Mouse (Mus musculus) E14TG2a.4 (cell line): ENCODE measurements around the gene Slc22a17.

ENCODE experiments used
- H3K27me3 ChIP-seq: 2 replicates; pipeline ENCODE4 v1.6.1; 2014; ENCODE audit warnings: low read length, control low read depth; ENCODE audit not compliant: insufficient read depth
- H3K36me3 ChIP-seq: 2 replicates; pipeline ENCODE4 v1.6.1; 2014; ENCODE audit warnings: low read length, control low read depth; ENCODE audit not compliant: insufficient read depth
- H3K4me1 ChIP-seq: replicated peaks from 2 replicates; pipeline ENCODE4 v1.6.1; 2014; ENCODE audit warnings: low read depth, low read length, control low read depth
- H3K4me3 ChIP-seq: replicated peaks from 2 replicates; pipeline ENCODE4 v1.5.1; 2014; ENCODE audit warnings: mild to moderate bottlenecking, low read length
- H3K9me3 ChIP-seq: 2 replicates; pipeline ENCODE4 v1.6.1; 2014; ENCODE audit warnings: low read length, control low read depth
- CTCF ChIP-seq: conservative IDR thresholded peaks from 2 replicates; pipeline ENCODE4 v1.5.1; 2014; ENCODE audit warnings: low read length
- NANOG ChIP-seq: IDR thresholded peaks from 2 replicates; pipeline ENCODE4 v1.6.1; 2014; ENCODE audit warnings: borderline replicate concordance, low read length, mixed read lengths
- POU5F1 ChIP-seq: IDR thresholded peaks from 2 replicates; pipeline ENCODE4 v1.6.1; 2014; ENCODE audit warnings: low read length, borderline replicate concordance

Slc22a17 gene

DNA sequence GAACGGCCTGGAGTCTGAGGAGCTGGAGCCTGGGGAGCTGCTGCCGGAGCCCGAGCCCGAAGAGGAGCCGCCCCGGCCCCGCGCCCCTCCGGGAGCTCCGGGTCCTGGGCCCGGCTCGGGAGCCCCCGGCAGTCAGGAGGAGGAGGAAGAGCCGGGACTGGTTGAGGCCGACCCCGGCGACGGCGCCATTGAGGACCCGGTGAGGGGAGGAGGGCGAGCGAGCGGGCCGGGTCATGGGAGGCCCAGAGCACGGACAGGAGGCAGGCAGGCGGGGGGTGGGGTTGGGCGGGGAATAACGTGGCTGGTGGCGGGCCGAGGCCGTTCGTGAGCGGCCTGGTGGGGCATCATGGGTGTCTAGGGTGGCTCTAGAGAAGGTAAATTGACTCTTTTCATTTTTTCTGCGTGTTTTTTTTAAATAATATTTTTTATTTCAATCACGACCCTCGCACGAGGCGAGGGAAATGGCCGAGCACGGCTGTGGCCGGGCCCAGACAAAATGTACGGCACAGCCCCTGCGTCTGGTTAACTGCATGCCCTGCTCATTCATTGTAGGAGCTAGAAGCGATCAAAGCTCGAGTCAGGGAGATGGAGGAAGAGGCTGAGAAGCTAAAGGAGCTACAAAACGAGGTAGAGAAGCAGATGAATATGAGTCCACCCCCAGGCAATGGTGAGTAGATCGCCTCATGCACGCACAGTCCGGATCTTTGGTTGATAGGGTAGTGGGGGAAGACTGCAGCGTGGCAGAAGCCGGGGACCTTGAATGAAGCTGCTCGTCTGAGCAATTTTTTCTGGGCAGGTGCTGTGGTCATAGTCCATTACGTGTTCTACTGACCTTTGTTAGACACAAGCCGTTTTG lies 18.4 kb downstream of the Slc22a17 start:
- TF ChIP-seq CTCF = no peak
- no peak for TF ChIP-seq POU5F1
- TF ChIP-seq NANOG = no peak
- Histone ChIP-seq H3K36me3 (peaks cover 46% of the 10 kb centered on the region), H3K4me3 (peak overlapping the region; percentile 95), H3K27me3 (no peaks in the 10 kb centered on the region), H3K4me1 (peaks cover 64% of the 10 kb centered on the region), H3K9me3 (no peaks in the 10 kb centered on the region)

DNA sequence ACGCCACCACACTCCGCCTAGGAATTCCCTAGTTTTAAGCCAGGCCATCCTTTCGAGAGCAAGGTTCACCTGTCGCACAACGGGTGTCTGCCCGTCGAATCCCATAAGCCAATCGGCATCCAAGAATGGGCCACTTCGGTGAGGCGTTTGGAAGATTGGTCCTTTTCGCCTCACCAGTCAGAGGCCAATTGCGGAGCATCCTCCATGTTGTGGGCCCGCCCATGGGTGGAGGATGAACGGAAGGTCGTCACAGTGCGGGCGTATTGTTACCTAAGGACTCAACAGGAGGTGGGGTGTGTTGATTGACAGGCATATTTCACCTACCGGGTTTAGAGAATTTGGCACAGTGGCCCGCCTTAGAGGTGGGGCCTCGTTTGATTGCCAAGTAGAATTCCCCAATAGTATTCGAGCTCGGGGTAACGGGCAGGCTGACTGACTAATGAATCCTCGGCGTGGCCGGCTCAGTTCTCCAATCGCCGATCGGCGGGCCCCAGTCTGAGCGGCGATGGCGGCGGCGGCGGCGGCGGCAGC lies 19.2 kb downstream of the Slc22a17 start:
- no peak for TF ChIP-seq CTCF
- TF ChIP-seq NANOG = no peak
- no peak for TF ChIP-seq POU5F1
- H3K36me3 ChIP-seq = peaks cover 39% of the 10 kb centered on the region
- H3K4me3 ChIP-seq = peak overlapping the region; percentile 95
- peaks cover 58% of the 10 kb centered on the region for H3K4me1 ChIP-seq
- H3K27me3 ChIP-seq = no peaks in the 10 kb centered on the region
- no peaks in the 10 kb centered on the region for H3K9me3 ChIP-seq

DNA sequence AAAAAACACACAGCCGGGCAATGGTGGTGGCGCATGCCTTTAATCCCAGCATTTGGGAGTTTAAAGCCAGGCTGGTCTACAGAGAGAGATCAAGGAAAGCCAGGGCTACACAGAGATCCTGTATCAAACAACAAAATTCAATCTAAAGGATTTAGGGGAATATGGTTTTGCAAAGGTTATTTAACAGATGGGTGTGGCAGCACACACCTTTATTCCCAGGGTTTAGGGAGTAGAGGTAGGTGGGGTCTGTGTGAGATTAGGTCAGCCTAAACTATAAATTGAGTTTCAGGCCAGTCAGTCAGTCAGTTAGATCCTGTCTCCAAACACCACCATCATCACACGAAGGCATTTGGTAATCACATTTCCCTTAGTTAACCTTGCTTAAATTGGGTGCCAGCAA lies 20.7 kb downstream of the Slc22a17 start, which contains the start of gene Pabpn1:
Gene Pabpn1, plus strand, starts transcription at position 301 of the 400 bp plus-strand sequence.
- no peaks in the 10 kb centered on the region for H3K27me3 ChIP-seq
- TF ChIP-seq NANOG (no peak), CTCF (no peak), POU5F1 (no peak)
- peaks cover 27% of the 10 kb centered on the region for H3K36me3 ChIP-seq
- H3K4me1 ChIP-seq = peaks cover 43% of the 10 kb centered on the region
- H3K9me3 ChIP-seq = no peaks in the 10 kb centered on the region
- H3K4me3 ChIP-seq = peak within 1 kb of the TSS; percentile 79

DNA sequence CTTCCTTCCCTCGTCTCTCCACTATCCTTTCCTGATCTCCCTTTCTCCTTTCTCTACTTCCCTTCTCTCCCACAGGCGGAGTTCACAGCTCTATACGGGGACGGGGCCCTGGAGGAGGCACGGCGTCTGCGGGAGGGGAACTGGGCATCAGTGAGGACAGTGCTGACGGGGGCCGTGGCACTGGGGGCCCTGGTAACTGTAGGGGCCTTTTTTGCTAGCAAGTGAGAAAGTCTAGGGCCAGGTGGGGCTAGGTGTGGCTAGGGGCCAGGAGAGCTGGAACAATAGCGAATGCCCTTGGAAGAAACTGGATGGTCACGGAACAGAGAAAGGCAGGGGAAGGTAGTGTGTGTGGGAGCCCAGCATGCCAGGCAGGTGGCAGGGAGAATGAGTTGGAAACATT lies 27.6 kb downstream of the Slc22a17 start:
- peaks cover 44% of the 10 kb centered on the region for H3K4me1 ChIP-seq
- H3K27me3 ChIP-seq = no peaks in the 10 kb centered on the region
- no peaks in the 10 kb centered on the region for H3K9me3 ChIP-seq
- no peak for TF ChIP-seq NANOG
- no peak for TF ChIP-seq CTCF
- TF ChIP-seq POU5F1 = no peak
- H3K36me3 ChIP-seq = peaks cover 18% of the 10 kb centered on the region
- H3K4me3 ChIP-seq = 0 out of 2 replicates have a peak overlapping the region, but pooled peaks have one; percentile 80

DNA sequence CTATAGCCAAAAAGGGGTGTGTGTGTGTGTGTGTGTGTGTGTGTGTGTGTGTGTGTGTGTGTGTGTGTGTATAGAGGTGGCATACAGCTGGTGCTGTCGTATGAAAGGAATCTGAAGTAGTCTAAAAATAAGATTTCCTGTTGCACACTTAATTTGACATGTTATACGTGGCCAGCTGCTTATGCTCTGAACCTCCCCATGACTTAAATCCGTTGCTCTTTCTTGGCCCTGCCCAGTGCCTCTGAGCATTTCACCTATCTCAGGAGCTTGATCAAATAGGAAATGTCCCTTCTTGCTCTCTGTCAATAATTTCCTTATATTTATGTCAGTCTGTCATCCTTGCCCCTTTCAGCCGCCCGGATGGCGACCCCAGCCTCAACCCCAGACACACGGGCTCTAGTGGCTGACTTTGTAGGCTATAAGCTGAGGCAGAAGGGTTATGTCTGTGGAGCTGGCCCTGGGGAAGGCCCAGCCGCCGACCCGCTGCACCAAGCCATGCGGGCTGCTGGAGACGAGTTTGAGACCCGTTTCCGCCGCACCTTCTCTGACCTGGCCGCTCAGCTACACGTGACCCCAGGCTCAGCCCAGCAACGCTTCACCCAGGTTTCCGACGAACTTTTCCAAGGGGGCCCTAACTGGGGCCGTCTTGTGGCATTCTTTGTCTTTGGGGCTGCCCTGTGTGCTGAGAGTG lies 28.8 kb downstream of the Slc22a17 start:
- H3K4me1 ChIP-seq = peaks cover 44% of the 10 kb centered on the region
- H3K9me3 ChIP-seq = no peaks in the 10 kb centered on the region
- no peaks in the 10 kb centered on the region for H3K27me3 ChIP-seq
- H3K36me3 ChIP-seq = peaks cover 18% of the 10 kb centered on the region
- H3K4me3 ChIP-seq = peak overlapping the region; percentile 80
- TF ChIP-seq CTCF (no peak), NANOG (no peak), POU5F1 (no peak)

DNA sequence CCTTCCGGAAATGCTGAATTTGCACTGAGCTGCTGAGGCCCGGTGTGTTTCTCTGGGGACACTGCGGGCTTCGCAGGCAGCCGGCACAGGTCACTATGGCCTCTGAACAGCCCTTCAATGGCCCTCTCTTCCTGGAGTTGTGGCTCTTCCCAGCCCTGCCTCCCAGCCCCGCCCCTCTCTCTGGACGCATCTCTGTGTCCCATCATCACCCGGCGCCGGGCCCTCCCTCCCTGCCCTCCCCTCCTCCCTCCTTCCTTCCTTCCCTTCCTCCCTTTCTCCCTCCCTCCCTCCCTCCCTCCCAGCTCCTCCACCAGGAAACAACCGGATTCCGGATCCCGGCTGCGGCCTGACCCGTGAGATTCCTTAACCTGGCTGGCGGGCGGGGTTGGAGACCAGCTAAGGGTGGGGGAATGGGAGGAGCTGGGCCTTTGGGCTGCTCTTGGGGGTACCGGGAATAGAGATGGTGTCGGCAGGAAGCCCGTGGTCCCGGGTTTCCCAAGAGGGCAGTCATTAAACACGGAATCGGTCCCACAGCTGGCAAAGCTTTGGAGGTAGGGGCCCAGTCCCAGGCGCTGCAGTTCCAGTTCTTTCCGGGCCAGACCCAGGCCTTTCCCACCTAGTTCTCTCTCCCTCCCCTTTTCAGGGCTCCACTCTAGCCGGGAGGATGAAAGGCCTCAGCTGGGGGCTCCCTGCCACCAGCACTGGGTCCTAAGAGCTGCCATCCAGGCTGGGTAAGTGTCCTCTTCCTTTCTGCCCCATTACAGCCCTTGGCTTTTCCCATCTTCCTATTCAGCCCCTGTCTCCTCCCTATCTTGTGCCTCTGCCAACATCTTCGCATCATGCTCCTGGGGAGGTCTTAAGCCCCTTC lies 29.5 kb downstream of the Slc22a17 start, which contains the start of the genes Bcl2l2 and Gm20521:
Gene Bcl2l2, plus strand, starts transcription at position 224 of the 868 bp plus-strand sequence.
Gene Gm20521, plus strand, starts transcription at position 288 of the 868 bp plus-strand sequence.
- Histone ChIP-seq H3K4me3 (peak within 1 kb of the TSS; percentile 80), H3K4me1 (peaks cover 44% of the 10 kb centered on the region), H3K9me3 (no peaks in the 10 kb centered on the region), H3K36me3 (peaks cover 18% of the 10 kb centered on the region), H3K27me3 (peaks cover 3% of the 10 kb centered on the region; the same call in 1 of the 2 replicates)
- TF ChIP-seq POU5F1 (no peak), CTCF (no peak), NANOG (no peak)

DNA sequence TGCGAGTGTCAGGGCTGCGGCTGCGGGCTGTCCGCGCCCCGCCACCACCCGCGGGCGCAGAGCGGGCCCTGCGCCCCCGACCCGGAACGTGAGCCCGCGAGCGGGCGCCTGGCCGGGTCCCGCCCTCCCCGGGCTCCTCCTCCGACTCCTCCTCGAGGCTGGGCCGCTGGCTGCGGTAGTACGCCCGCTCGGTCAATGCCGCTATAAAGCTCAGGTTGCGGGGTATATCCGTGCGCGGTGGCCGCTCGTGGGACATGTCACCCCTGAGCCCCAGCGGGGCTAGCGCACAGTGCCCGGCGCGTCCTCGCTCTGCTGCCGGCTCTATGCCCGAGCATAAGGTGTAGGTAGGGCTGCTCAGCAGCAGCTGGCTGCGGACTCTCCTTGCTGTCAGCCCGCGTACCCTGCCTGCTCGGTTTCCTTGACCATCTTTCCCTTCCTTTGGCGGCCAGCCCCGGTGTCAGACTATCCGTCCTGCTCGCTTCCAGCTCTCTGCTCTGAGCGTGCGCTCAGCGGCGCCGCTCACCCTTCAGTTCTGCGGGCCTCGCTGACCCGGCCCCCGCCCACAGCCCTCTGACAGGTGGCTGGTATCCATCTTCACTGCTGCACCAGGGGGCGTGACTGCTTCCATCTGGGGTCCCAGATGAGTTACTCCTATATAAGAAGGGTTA lies 35.8 kb downstream of the Slc22a17 start, which contains the start of gene Ppp1r3e:
Gene Ppp1r3e, minus strand, starts transcription at position 503 of the 668 bp plus-strand sequence.
- no peaks in the 10 kb centered on the region for H3K36me3 ChIP-seq
- H3K27me3 ChIP-seq = peaks cover 50% of the 10 kb centered on the region
- no peak for TF ChIP-seq NANOG
- TF ChIP-seq POU5F1 = no peak
- TF ChIP-seq CTCF = no peak
- H3K4me3 ChIP-seq = peak within 1 kb of the TSS; percentile 90
- H3K9me3 ChIP-seq = no peaks in the 10 kb centered on the region
- peaks cover 26% of the 10 kb centered on the region for H3K4me1 ChIP-seq
